8 mouse cellular contexts compared by ENCODE assay signal in genomic region chr3:96636448-96636847, GRCm38 (mm10). TPM values are rescaled to one million over a fixed set of nuclear protein-coding genes. Genes with fewer than 3 reads are reported as not detected.
DNase-seq lines count a peak whose midpoint lies in the region; ATAC-seq lines count a peak whose summit lies in the region.

No protein-coding gene starts in this region.

- no peak overlapping the region for H3K27ac ChIP-seq in kidney, embryonic 16.5 days (ENCODE audit: low read length)
- H3K27ac ChIP-seq in brown adipose tissue, adult 24 weeks (replicated peaks; ENCODE audit: low read depth, low read length): no peak overlapping the region
- H3K27ac ChIP-seq in hindbrain, embryonic 13.5 days: no peak overlapping the region
- H3K27ac ChIP-seq in midbrain, embryonic 13.5 days: no peak overlapping the region

- H3K4me3 ChIP-seq in kidney, embryonic 16.5 days (ENCODE audit: low read length): peak overlapping the region; percentile 97
- peak overlapping the region; percentile 76 for H3K4me3 ChIP-seq in brown adipose tissue, adult 24 weeks (ENCODE audit: insufficient read depth, low read depth, low read length)
- peak overlapping the region; percentile 90 for H3K4me3 ChIP-seq in hindbrain, embryonic 13.5 days
- H3K4me3 ChIP-seq in midbrain, embryonic 13.5 days (replicated peaks): peak overlapping the region; percentile 95

- peak overlapping the region; percentile 98 for H3K9ac ChIP-seq in kidney, embryonic 16.5 days (replicated peaks; ENCODE audit: low read length)
- H3K9ac ChIP-seq in hindbrain, embryonic 13.5 days: peak overlapping the region; percentile 96; the same call in 1 of the 2 replicates
- peak overlapping the region; percentile 95 for H3K9ac ChIP-seq in midbrain, embryonic 13.5 days (replicated peaks)

- H3K27me3 ChIP-seq in kidney, embryonic 16.5 days (ENCODE audit: insufficient read depth, low read length): no peaks in the 10 kb centered on the region
- H3K27me3 ChIP-seq in hindbrain, embryonic 13.5 days: no peaks in the 10 kb centered on the region
- no peaks in the 10 kb centered on the region for H3K27me3 ChIP-seq in midbrain, embryonic 13.5 days

- peak overlapping the region; percentile 70 for H3K4me2 ChIP-seq in kidney, embryonic 16.5 days (replicated peaks; ENCODE audit: low read depth, low read length)
- H3K4me2 ChIP-seq in hindbrain, embryonic 13.5 days: peak overlapping the region; percentile 91
- peak overlapping the region; percentile 94 for H3K4me2 ChIP-seq in midbrain, embryonic 13.5 days (replicated peaks)

- 71% methylated on average over 11 of the region's 11 CpGs for WGBS in kidney, embryonic 16.5 days
- WGBS in hindbrain, embryonic 13.5 days: 70% methylated on average over 11 of the region's 11 CpGs
- 72% methylated on average over 11 of the region's 11 CpGs for WGBS in midbrain, embryonic 13.5 days

- no peak for DNase-seq in kidney, adult 11 months
- DNase-seq in layer of hippocampus, postnatal 25 days (ENCODE audit: extremely low spot score in 1 of 2, low spot score in 1 of 2): no peak

- no peak for ATAC-seq in kidney, embryonic 16.5 days (ENCODE audit: low FRiP score, low TSS enrichment)
- ATAC-seq in hindbrain, embryonic 13.5 days (ENCODE audit: low FRiP score): no peak
- no peak for ATAC-seq in midbrain, embryonic 13.5 days
- no peak for ATAC-seq in erythroid progenitor cell, adult 5-6 weeks (replicated peaks; ENCODE audit: low FRiP score, poor library complexity, severe bottlenecking)
- no peak for ATAC-seq in cerebellum, adult (ENCODE audit: insufficient number of reproducible peaks, low FRiP score, low TSS enrichment)

- no peaks in the 10 kb centered on the region for H3K9me3 ChIP-seq in kidney, embryonic 16.5 days (ENCODE audit: low read length)
- H3K9me3 ChIP-seq in hindbrain, embryonic 13.5 days: no peaks in the 10 kb centered on the region
- no peaks in the 10 kb centered on the region for H3K9me3 ChIP-seq in midbrain, embryonic 13.5 days

- H3K4me1 ChIP-seq in kidney, embryonic 16.5 days (ENCODE audit: insufficient read depth, low read length): peaks cover 19% of the 10 kb centered on the region
- no peaks in the 10 kb centered on the region for H3K4me1 ChIP-seq in brown adipose tissue, adult 24 weeks (ENCODE audit: control insufficient read depth, insufficient read depth, insufficient read length, low read length)
- peaks cover 21% of the 10 kb centered on the region for H3K4me1 ChIP-seq in hindbrain, embryonic 13.5 days (replicated peaks)
- peaks cover 24% of the 10 kb centered on the region for H3K4me1 ChIP-seq in midbrain, embryonic 13.5 days (replicated peaks)

- peaks cover 40% of the 10 kb centered on the region for H3K36me3 ChIP-seq in kidney, embryonic 16.5 days (ENCODE audit: insufficient read depth, low read length)
- H3K36me3 ChIP-seq in hindbrain, embryonic 13.5 days: peaks cover 52% of the 10 kb centered on the region
- peaks cover 54% of the 10 kb centered on the region for H3K36me3 ChIP-seq in midbrain, embryonic 13.5 days

RNA-seq across cellular contexts. Expression of gene Gm42957, which starts 1.2 kb away (rescaled TPM):
- 0.05 and 0.21 TPM in 2 replicates for polyA plus RNA-seq in kidney, embryonic 16.5 days (2015; fragmentation: Nextera tagmentation; extraction: Ambion mirVana)
- polyA plus RNA-seq in brown adipose tissue, adult 24 weeks (2012; ENCODE audit: insufficient read depth, insufficient read length, missing spikeins): not detected in 2 replicates
- 0.05 and 0.12 TPM in 2 replicates for polyA plus RNA-seq in hindbrain, embryonic 13.5 days (2015; fragmentation: Nextera tagmentation; extraction: Ambion mirVana)
- 0.15 and 0.16 TPM in 2 replicates for polyA plus RNA-seq in midbrain, embryonic 13.5 days (2015; fragmentation: Nextera tagmentation; extraction: Ambion mirVana)
- under 1 TPM; 0.31 to 0.37 TPM for total RNA-seq in layer of hippocampus, postnatal 25 days (2021)
- total RNA-seq in erythroid progenitor cell, adult 5-6 weeks (2015; ENCODE audit: low replicate concordance): not detected in 2 replicates
- not detected in 2 replicates for total RNA-seq in erythroid progenitor cell, adult 5-6 weeks (2017; ENCODE audit: low replicate concordance)

RNA-seq across cellular contexts. Expression of gene Pex11b, which starts 1.3 kb away (rescaled TPM):
- 56.4 and 60.6 TPM in 2 replicates for polyA plus RNA-seq in kidney, embryonic 16.5 days (2015; fragmentation: Nextera tagmentation; extraction: Ambion mirVana)
- polyA plus RNA-seq in brown adipose tissue, adult 24 weeks (2012; ENCODE audit: insufficient read depth, insufficient read length, missing spikeins): 31.9 and 35.4 TPM in 2 replicates
- 49.0 and 50.2 TPM in 2 replicates for polyA plus RNA-seq in hindbrain, embryonic 13.5 days (2015; fragmentation: Nextera tagmentation; extraction: Ambion mirVana)
- polyA plus RNA-seq in midbrain, embryonic 13.5 days (2015; fragmentation: Nextera tagmentation; extraction: Ambion mirVana): 52.0 and 52.6 TPM in 2 replicates
- 10 to 100 TPM; 55.3 to 57.3 TPM for total RNA-seq in layer of hippocampus, postnatal 25 days (2021)
- 9.7 and 18.9 TPM in 2 replicates for total RNA-seq in erythroid progenitor cell, adult 5-6 weeks (2015; ENCODE audit: low replicate concordance)
- total RNA-seq in erythroid progenitor cell, adult 5-6 weeks (2017; ENCODE audit: low replicate concordance): 0.68 and 5.4 TPM in 2 replicates

RNA-seq across cellular contexts. Expression of gene Rbm8a, which starts 6.7 kb away (rescaled TPM):
- 129 and 156 TPM in 2 replicates for polyA plus RNA-seq in kidney, embryonic 16.5 days (2015; fragmentation: Nextera tagmentation; extraction: Ambion mirVana)
- polyA plus RNA-seq in brown adipose tissue, adult 24 weeks (2012; ENCODE audit: insufficient read depth, insufficient read length, missing spikeins): 78.8 and 110 TPM in 2 replicates
- 123 and 129 TPM in 2 replicates for polyA plus RNA-seq in hindbrain, embryonic 13.5 days (2015; fragmentation: Nextera tagmentation; extraction: Ambion mirVana)
- polyA plus RNA-seq in midbrain, embryonic 13.5 days (2015; fragmentation: Nextera tagmentation; extraction: Ambion mirVana): 147 TPM in 2 replicates
- total RNA-seq in layer of hippocampus, postnatal 25 days (2021): 10 to 100 TPM; 48.4 to 51.7 TPM
- 54.5 and 72.4 TPM in 2 replicates for total RNA-seq in erythroid progenitor cell, adult 5-6 weeks (2015; ENCODE audit: low replicate concordance)
- total RNA-seq in erythroid progenitor cell, adult 5-6 weeks (2017; ENCODE audit: low replicate concordance): 18.3 and 36.5 TPM in 2 replicates

RNA-seq across cellular contexts. Expression of gene Itga10, which starts 8.9 kb away (rescaled TPM):
- 0.85 and 1.2 TPM in 2 replicates for polyA plus RNA-seq in kidney, embryonic 16.5 days (2015; fragmentation: Nextera tagmentation; extraction: Ambion mirVana)
- polyA plus RNA-seq in brown adipose tissue, adult 24 weeks (2012; ENCODE audit: insufficient read depth, insufficient read length, missing spikeins): 0.20 and 0.67 TPM in 2 replicates
- 0.82 and 0.91 TPM in 2 replicates for polyA plus RNA-seq in hindbrain, embryonic 13.5 days (2015; fragmentation: Nextera tagmentation; extraction: Ambion mirVana)
- 0.71 and 0.81 TPM in 2 replicates for polyA plus RNA-seq in midbrain, embryonic 13.5 days (2015; fragmentation: Nextera tagmentation; extraction: Ambion mirVana)
- total RNA-seq in layer of hippocampus, postnatal 25 days (2021): 1 to 10 TPM; 1.1 to 1.7 TPM
- 0.36 TPM in 1 of 2 replicates, not detected in the other for total RNA-seq in erythroid progenitor cell, adult 5-6 weeks (2015; ENCODE audit: low replicate concordance)
- total RNA-seq in erythroid progenitor cell, adult 5-6 weeks (2017; ENCODE audit: low replicate concordance): not detected in 2 replicates

RNA-seq across cellular contexts. Expression of gene Ankrd35, which starts 33.5 kb away (rescaled TPM):
- 1.2 and 1.6 TPM in 2 replicates for polyA plus RNA-seq in kidney, embryonic 16.5 days (2015; fragmentation: Nextera tagmentation; extraction: Ambion mirVana)
- polyA plus RNA-seq in brown adipose tissue, adult 24 weeks (2012; ENCODE audit: insufficient read depth, insufficient read length, missing spikeins): 0.29 TPM in 1 of 2 replicates, not detected in the other
- polyA plus RNA-seq in hindbrain, embryonic 13.5 days (2015; fragmentation: Nextera tagmentation; extraction: Ambion mirVana): 0.84 and 0.89 TPM in 2 replicates
- 0.58 and 0.59 TPM in 2 replicates for polyA plus RNA-seq in midbrain, embryonic 13.5 days (2015; fragmentation: Nextera tagmentation; extraction: Ambion mirVana)
- 1 to 10 TPM; 5.3 to 6.2 TPM for total RNA-seq in layer of hippocampus, postnatal 25 days (2021)
- total RNA-seq in erythroid progenitor cell, adult 5-6 weeks (2015; ENCODE audit: low replicate concordance): not detected in 2 replicates
- total RNA-seq in erythroid progenitor cell, adult 5-6 weeks (2017; ENCODE audit: low replicate concordance): not detected in 2 replicates
